Mouse (Mus musculus) cerebral cortex, adult 2 months (tissue): Measurements from ENCODE around the gene Rad23a.

Source experiments
- WGBS: fragments of 180-500 bp; shearing (Covaris S2); methylation state at CpG from one replicate; pipeline ENCODE4 v1.1.7; 2018; 5-methylcytosine and 5-hydroxymethylcytosine counted together

Rad23a gene

DNA sequence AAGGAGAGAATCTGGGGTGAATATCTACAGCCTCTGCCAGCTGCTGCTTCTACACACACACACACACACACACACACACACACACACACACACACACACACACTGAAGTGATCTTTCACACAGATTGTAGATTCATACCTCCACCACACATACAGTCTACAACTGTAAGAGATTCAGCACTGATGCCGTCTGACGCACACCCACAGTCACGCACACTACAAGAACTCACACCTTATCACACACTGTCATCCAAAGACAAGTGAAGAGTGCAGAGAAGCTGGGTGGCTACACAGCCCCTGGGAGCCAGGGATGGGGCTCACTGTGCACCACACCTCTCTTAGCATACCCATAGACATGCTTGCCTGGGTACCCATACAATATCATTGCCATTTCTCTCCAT, 26.6 kb downstream of the Rad23a start:
- 49% methylated on average over 3 of the region's 3 CpGs for WGBS

DNA sequence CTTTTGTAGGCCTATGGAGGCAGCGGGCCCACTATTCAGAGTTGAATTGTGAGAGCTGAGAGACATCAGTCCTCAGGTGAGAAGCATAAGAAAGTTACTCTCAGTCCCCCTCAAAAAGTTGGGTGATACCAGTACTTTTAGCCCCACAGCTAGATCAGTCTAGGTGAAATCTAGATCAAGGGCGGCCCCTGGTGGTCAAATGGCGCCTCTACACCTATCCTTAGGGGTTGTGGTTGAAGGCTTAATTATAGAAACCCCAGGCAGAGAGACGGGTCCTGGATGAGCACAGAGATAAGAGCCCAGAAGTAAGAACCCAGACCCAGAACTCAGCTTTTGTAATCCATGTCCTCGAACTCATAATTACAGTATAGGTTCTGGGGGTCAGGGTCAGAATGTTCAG, 27.4 kb downstream of the Rad23a start:
- WGBS: under 1% methylated on average over 5 of the region's 5 CpGs

DNA sequence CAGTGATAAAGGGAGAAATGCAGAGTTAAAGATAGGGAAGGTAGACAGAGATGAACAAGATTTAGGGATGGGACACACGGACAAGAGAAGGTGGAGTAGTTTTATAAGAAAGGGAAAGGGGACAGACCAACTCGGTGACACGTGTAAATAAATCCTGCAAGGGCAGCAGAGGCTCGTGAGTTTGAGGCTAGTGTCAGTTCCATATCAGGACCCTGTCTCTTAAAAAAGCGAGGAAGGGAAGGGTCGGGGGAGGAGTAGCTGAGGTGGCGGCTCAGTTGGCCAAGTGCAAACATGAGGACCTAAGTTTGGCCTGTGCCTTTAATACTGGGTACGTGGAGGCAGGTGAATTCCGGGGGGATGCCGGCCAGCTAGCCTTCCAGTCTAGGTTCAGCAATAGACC, 29.2 kb downstream of the Rad23a start:
- 28% methylated on average over 10 of the region's 10 CpGs for WGBS

DNA sequence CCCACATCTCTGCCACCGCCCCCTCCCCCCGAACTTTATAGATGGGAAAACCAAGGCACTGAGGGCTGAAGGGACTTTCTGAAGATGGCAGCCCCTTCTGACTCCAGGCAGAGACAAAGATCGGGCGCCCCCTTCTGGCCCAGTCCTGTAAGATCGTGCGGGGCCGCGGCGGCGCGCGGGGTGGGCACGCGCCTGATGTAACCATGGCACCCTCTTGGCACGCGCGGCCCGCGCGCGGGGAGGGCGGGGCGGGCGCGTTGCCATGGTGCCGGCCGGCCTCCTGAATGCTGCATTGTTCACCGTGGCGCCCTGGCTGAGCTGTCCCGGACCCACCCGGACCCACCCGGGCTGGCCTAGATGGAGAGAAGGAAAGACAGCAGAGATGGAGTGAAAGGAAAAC, 29.6 kb downstream of the Rad23a start:
- WGBS: under 1% methylated on average over 32 of the region's 32 CpGs

DNA sequence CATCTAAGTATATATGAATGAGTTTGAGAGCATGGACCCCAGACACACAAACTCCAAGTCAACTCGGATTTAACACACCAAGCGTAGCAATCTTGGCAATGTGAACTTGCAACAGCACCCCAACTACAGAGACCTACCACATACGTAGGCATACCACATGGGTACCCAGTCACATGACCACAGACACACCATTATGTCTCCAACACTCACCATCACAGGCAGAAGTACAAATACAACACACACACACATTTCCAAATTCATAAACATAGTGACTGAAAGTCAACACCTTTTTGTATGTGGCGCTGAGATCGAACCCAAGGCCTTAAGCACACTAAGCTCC, 30.6 kb downstream of the Rad23a start:
- 69% methylated on average over 5 of the region's 5 CpGs for WGBS

DNA sequence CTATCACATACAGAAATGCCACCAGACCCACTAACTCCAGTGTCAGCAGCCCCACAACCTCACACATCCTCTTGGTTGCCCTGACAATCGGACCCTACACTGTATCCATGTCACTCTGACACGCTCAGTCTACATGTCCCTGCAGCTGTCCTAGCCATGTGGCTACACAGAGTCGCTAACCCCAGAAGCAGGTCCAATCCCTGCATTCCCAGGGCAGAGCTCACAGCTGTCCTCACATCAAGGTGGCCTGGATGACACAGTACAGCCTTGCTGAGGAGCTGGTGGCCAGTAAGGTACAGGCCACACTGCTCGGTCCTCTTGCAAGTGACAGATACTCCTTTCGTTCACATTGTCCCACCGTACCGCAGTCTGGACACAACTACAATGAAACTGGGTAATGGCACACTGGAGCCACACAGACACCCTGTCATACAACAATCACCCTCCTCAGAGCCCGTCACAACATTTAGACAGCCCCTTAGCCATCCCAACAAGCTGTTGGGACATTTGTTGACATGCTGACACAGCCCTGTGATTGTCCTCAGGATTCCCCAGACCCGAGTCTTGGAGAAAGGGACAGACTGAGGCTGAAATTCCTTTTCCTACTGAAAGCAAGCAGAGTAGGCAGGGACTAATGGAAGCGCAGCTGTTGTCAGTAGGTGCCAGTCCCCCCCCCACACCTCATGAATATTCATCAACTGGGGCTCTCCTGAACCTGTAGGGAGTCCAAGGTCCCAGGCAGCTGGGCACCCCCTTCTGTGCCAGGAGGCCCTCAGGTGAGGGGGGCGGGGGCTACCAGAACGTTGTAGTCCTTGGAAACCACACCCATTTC, 31.1 kb downstream of the Rad23a start:
- 65% methylated on average over 12 of the region's 12 CpGs for WGBS

DNA sequence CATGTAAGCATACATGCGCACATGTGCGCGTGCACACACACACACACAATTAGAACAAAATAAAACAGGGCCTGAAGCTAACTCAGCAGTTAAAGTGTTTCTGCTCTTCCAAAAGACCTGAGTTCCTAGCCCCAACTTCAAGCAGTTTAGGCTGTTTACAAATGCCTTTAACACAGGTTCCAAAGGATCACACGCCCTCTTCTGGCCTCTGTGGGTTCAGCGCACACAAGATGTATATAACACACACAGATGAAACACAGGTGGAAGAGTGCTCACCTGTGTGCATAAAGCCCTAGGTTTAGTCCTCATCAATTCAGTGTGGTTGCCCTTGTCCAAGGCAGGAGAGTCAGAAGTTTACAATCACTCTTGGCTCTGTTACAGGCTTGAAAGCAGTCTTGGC, 34.4 kb downstream of the Rad23a start:
- WGBS: 98% methylated on average over 5 of the region's 5 CpGs

DNA sequence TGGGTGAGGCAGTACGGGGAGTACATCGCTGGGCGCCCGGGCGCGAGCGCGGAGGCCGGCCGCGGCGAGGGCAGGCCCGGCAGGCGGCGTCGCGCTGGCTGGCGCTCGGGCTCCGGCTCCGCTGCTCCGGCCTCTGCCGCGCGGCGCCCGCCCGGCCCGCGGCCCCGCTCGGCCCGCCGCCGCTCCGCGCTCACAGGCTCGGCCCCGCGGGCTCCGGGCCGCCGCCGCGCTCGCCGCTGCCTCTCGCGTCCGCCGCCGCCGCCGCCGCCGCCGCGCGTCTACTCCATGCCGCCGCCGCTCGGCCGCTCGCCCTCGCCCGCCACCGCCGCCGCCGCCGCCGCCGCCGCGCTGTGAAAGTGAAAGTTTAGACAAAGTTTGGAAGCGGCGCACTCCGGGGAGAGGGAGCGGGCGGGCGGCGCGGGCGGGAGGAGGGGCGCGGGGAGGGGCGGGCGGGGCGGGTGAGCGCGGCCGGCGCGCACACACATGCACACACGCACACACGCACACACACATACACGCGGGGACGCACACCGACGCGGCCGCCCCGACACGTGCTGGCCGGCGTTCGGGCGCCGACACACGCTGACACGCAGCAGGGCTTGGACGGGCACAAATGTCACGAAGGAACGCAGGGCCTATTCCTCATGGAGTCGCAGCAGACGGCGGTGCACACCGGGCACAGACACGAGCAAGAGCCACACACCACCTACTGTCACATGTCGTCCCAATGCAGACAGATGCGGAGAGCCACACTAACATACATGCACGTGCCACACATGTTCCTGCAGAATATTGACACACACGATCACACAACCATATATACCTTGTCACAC, 40.2 kb downstream of the Rad23a start, which contains the start of gene Nfix:
Nfix (minus strand) TSS at position 346 of the 833 bp plus-strand sequence.
- 10% methylated on average over 109 of the region's 125 CpGs for WGBS

DNA sequence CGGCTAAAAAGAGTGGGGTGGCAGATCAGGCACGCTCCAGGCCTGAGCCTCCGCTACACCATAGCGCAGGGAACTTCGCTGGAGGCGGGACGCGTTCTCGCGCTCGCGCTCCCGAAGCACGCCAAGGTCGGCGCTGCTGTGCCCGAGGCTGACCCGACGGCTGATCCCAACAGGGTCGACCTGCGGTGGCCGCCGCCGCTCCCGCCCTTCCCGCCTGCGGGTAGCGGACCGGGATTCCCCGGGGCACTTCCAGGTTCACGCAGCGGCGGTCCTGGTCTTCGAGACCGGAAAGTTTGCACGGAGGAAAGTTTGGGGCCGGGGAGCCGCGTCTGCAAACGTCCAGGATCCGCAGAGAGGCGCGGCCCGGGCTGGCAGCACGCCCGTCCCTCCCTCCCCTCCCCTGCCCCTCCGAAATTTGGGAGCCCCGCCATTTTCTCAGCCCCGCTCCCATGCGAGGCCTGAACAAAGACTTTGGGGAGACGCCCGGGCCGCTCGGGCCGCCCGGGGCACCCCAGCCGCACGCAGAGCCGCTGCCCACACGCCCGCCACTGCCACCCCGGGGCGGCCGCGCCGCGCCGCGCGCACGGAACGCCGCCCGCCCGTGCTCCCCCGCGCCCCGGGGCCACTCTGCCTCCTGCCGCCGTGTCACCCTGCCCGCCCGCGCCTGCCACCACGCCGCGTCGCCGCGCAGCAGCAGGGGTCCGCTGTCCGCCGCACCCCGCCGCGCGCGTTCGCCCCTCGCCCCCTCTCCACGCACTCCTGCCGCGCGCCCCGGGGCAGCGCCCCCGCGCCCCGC, 41.1 kb downstream of the Rad23a start:
- 1% methylated on average over 98 of the region's 108 CpGs for WGBS

DNA sequence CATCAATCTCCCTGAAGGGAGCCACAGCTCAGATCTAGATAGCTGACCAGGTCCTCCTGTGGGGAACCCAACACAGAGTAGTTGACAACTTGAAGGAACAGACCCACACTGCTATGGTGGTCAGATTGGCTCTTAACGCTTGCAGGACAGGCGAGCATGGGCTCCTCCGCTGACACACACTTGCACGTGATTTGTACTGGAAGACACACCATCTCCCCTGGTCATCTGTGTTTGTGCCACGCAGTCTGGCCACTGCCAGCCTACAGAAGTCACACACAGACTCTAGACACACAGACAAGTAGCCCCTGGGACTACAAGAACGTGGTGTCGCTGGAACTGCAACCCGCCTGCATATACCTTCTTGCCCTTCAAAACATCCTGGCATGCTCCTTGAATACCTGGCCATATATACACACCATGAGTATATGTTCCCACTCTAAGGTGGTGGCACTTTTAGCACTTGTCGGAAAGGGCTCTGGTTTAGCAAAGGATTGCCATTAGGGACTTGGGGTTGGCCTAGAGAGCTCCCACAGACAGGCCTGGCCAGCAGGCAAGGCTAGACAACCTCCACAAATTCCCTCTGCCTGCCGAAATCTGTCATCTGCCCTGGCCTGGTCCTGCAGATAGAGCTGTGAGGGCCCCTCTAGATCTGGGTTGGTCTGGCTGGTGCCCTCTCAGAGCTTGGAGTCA, 41.9 kb downstream of the Rad23a start:
- WGBS: 41% methylated on average over 10 of the region's 10 CpGs

DNA sequence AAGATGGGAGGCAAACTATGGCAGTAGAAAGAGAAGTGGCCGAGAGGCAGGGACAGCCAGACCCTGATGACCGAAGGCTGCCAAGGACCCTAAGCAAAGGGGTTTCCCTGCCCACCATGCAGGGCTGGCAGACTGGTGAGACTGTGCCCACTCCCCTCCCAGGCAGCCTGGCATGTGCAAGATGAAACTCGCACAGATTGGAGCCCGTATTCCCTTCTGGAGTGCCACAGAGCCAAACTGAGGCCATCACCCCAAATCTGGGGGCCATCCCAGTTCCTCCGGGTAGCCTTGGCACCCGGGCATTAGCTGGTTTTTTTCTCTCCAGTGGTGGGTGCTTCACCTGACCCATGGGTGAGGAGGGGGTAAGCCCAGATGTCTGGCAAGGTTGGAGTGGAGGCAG, 42.5 kb downstream of the Rad23a start:
- WGBS: 40% methylated on average over 6 of the region's 6 CpGs

DNA sequence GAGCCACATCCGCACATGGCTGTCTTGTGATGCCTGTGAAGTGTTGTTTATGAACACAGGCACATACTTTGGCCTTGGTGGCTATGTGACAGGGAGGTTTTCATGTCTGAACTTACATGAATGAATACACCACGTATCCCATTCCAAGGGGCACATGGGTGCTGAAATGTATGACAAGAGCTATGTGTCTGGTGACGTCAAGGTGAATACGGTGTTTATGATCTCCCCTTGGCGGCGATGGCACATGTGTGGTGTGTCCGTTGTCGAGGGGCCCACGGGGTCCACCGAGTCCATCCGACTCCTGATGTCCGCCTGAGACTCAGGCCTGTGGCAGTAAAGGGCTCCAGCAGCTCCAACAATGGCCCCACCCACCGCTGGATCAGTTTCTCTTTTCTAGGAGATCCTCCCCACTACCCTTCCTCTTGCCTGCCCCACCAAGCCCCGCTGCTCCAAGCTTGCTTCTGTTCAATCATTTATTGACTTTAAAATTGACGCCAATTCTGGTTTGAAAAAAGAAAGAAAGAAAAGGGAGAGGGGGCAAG, 43.1 kb downstream of the Rad23a start:
- 70% methylated on average over 15 of the region's 15 CpGs for WGBS

DNA sequence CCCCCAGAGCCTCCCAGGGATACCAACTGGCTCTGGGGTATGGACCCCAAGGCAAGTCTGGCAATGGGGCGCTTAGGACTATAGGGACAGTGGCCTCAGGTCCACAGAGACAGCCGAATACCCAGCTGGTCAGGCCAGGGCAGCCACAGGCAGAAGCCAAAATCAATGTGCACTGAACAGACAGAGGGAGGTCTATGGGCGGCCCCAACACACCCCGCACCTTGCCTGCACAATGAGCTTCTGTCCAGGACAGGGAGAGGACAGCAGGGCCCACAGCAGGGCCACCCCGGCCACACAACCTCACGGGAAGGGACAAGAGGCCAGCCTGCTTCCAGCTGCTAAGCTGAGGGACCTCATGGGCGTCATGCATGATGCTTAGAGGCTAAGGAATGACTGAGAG, 46.0 kb downstream of the Rad23a start:
- 27% methylated on average over 7 of the region's 7 CpGs for WGBS

DNA sequence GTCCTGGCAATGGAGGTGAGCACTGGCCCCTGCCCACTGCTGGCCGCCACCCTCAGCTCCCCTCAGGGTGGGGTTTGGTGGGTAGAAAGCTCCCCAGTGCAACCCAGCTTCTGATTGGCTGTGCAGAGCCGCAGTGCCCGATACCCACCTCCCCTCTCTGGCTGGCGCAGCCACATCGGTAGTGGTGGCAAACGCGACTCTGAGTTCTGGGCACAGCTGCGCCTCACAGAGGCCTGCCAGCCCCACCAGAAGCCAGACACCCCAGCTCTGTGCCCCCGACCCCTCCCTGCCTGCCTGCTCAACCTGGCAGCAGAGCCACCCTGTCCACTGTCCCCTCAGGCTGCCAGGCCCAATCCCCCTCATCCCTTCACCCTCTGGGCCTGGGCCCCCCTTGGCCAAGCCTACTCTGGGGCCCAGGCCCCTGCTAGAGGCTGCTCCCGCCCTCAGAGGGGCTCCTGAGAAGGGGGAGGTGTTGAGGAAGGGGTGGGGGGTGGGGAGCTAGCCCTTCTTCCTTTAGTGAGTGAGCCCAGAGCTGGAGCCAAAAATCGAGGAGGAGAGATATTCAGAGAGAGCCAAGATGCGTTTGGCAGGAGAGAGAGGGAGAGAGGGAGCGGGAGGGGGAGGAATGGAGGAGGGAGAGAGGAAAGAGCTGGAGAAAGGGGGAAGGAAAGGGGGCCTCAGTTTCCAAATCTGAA, 46.5 kb downstream of the Rad23a start:
- 21% methylated on average over 13 of the region's 13 CpGs for WGBS

DNA sequence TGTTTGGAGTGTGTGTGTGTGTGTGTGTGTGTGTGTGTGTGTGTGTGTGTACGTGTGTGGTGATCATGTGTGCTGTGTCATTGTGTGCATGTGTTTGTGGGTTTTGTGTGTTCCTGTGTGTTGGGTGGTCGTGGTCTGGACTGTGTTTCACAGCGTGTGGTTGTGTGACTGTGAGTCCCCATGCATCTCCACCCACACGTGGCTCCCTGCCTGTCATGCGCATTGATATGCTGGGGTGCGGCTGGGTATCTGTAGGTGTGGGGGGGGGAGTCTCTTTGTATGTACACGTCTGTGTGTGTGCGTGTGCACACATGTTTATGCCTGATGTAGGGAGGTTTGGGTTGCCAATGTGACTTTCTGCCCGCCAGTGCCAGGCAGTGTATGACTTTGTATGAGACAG, 47.3 kb downstream of the Rad23a start:
- 31% methylated on average over 9 of the region's 9 CpGs for WGBS

DNA sequence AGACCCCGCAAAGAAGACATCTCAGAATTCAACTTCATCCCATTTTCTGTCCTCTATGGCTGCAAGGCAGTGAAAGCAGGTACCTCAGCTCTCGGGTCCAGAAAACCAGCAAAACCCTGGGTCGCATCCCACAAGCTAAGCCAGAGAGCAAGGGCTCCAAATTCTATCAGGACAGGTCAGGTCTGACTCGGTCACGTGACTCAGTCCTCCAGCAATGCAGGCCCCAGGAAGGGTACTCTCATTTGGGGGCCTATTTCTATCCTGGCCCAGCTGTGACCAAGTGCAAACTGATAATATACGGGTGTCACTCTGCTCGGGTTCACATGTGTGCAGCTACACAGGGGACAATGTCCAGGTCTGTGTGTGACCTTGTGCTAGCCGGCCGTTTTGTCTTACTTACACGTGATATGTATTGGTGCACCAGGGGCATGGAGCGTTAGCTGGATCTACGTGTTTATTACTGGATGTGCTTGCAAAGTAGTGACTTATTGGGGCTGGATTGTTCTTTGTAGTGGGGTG, 48.0 kb downstream of the Rad23a start:
- 76% methylated on average over 12 of the region's 12 CpGs for WGBS

DNA sequence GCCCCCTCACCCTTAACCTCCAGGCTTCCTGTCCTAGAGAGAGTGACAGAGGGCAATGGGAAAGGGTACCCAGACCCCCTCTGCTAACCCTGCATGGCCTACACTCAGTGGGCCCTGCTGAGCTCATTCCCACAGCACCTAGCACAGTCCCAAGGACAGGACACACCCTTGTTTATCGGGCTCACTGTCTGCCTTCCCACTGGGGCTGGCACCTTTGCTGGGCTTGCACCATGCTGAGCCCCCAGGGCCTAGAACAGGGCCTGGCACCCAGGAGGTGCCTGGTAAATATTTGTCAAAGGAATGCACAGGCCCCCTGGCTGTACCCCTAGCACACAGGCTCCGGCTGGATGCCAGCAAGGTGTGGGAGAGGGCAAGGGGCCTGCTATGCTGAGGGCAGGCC, 49.9 kb downstream of the Rad23a start:
- WGBS: 52% methylated on average over 2 of the region's 2 CpGs

DNA sequence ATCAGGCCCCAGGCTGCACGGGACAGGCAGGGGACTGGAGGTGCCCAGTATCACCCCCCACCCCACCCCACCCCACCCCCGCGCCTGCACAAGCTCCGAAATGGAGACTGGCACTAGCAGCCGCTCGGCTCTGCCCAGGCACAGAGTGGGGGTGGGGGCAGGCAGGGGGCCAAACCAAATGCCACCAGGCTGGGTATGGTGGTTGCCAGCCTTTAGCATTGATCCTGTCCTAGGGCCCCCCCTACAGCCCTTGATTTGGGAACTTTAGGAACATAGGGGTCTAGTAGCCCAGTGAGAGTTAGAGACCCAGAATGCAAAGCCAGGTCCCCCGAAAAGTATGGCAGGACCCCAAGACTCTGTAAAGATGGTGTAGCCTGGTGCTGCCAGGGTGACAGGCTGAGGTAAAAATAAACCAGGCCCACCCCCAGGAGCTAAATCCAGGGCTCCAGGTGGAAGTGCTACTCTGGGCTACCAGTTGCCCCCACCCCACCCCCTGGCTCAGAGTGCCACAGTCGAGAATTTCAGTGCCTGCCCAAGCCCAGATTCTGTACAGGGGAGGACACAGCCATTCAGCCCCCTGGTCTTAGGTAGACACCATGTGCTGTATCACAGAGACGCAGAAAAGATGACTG, 50.5 kb downstream of the Rad23a start:
- WGBS: 25% methylated on average over 9 of the region's 9 CpGs

DNA sequence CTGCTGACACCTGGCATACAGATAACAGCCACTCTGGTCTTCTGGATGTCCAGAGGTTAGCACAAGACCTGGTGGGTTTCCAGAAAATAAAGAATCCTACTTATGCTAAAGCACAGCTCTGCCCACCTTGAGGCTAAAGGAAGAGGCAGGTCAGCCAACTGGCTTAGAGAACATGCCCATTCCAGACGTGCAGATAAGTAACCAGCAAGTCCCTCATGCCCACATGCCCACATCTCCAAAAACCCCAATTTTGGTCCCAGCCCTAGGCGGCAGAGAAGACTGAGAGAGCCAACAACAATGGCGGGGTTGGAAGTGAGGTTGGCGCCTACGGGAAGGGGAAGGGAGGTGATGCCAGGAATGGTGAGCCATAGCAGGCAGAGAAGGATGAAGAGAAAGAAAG, 51.1 kb downstream of the Rad23a start:
- WGBS: 45% methylated on average over 5 of the region's 5 CpGs

DNA sequence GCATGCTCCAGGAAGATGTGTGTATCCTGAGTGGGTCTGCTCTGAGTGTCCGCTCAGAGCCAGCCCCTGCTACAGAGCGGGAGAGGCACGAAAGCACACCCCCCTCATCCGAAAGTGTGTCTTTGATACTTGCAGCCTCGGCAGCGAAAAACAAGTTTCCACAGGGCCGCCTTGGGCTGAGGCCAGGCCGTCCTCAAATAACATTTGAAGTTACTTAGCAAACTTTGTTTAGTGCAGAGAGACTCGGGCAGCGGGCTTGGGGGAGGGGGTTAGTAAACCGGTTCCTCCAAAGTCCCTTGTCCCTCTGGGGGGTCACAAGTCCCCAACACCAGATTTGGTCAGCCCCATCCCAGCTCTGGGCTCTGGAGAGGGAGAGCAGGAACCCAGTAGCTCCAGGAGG, 51.6 kb downstream of the Rad23a start:
- 20% methylated on average over 11 of the region's 11 CpGs for WGBS
